Mouse (Mus musculus) lung, embryonic 16.5 days (tissue): ENCODE measurements at regions not wholly inside any gene's neighbourhood (a gene's known extent, or its start where the extent isn't known, plus 50 kb on each side); places are given as distances from the start of the nearest gene placed in this dataset.
"Not testable (repeated sequence)": the region's sequence is repeated elsewhere in the genome, so short reads cannot be mapped to it uniquely, and the experiment has no call there.

ENCODE experiments used
- ATAC-seq: fragments of 200-750 bp; cut with Nextera tagmentation; 2 replicates; pipeline ENCODE4 v1.8.0; 2017; ENCODE audit warnings: low read depth, mild to moderate bottlenecking, moderate library complexity
- H3K27ac ChIP-seq: fragments of 300-500 bp; sonication (generic); 2 replicates; pipeline ENCODE4 v1.5.1; 2014; ENCODE audit warnings: mild to moderate bottlenecking, control low read depth, low read length
- H3K27me3 ChIP-seq: fragments of 300-500 bp; sonication (generic); 2 replicates; pipeline ENCODE4 v1.6.1; 2014; ENCODE audit warnings: low read depth, low read length, mixed read lengths; ENCODE audit not compliant: control insufficient read depth, insufficient read depth
- H3K36me3 ChIP-seq: fragments of 300-500 bp; sonication (generic); 2 replicates; pipeline ENCODE4 v1.6.1; 2014; ENCODE audit warnings: low read length; ENCODE audit not compliant: control insufficient read depth, insufficient read depth
- H3K4me1 ChIP-seq: fragments of 300-500 bp; sonication (generic); replicated peaks from 2 replicates; pipeline ENCODE4 v1.6.1; 2014; ENCODE audit warnings: low read length, mixed read lengths; ENCODE audit not compliant: control insufficient read depth, insufficient read depth
- H3K4me2 ChIP-seq: fragments of 300-500 bp; sonication (generic); 2 replicates; pipeline ENCODE4 v1.6.1; 2014; ENCODE audit warnings: low read depth, low read length, control low read depth
- H3K4me3 ChIP-seq: fragments of 300-500 bp; sonication (generic); 2 replicates; pipeline ENCODE4 v1.5.1; 2014; ENCODE audit warnings: mild to moderate bottlenecking, low read length, control low read depth
- H3K9ac ChIP-seq: fragments of 300-500 bp; sonication (generic); 2 replicates; pipeline ENCODE4 v1.6.1; 2014; ENCODE audit warnings: low read length, control low read depth
- H3K9me3 ChIP-seq: fragments of 300-500 bp; sonication (generic); 2 replicates; pipeline ENCODE4 v1.6.1; 2016; ENCODE audit warnings: low read length; ENCODE audit not compliant: control insufficient read depth
- WGBS: fragments of 180-500 bp; shearing (Covaris S2); extraction: QIAGEN DNeasy Blood & Tissue Kit; methylation state at CpG from one replicate; pipeline ENCODE4 v1.1.7; 2014; 5-methylcytosine and 5-hydroxymethylcytosine counted together

DNA sequence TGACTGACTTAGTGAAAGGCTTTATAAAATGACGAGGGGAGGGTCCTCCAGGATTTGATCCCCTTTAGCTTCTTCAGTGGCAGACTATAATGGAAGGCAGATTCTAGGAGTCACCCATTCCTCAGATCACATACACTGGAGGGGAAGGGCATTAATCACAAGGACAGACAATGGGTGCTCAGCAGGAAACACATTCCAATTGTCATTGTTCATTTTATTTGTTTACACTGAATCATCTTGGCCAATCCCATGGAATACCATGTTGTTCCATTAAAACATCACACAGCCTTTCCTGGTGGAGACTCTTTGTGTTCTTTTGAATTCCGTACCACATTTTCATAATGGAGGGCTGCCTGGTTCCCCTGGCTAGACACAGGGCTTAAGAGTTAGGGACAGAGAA is 368.5 kb downstream of the Sec16b start:
- 68% methylated on average over 2 of the region's 2 CpGs for WGBS
- Histone ChIP-seq H3K9ac (no peak overlapping the region), H3K27me3 (no peaks in the 10 kb centered on the region), H3K27ac (no peak overlapping the region), H3K4me3 (no peak overlapping the region), H3K36me3 (no peaks in the 10 kb centered on the region), H3K4me2 (no peak overlapping the region), H3K4me1 (no peaks in the 10 kb centered on the region), H3K9me3 (no peaks in the 10 kb centered on the region)
- ATAC-seq = no peak

GRCm38 (mm10) chr1:157877117-157877516 is 370.6 kb downstream of the Sec16b start:
- H3K27ac ChIP-seq, H3K4me3 ChIP-seq, H3K4me1 ChIP-seq, H3K9me3 ChIP-seq, H3K9ac ChIP-seq, H3K27me3 ChIP-seq, ATAC-seq, H3K36me3 ChIP-seq, H3K4me2 ChIP-seq: not testable (repeated sequence)
- WGBS = 95% methylated on average over 2 of the region's 4 CpGs

DNA sequence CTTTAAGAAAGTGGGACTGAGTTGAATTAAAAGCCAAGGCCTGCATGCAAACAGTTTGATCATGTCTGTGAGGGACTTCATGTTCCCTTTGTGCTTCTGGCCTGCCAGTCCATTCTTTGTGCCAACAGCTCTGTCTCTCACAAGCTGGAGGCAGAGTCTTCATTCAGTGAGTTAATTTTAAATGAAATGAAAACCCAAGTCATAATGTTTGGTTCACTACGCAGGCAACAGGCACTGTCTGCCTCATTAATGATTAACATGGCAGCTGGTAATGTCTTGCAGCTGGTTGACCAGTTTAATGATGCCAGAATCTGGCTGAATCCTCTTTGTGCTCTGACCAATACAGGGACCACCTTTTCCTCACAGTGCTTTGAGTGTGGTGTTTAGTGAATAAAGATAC is 380.6 kb downstream of the Sec16b start:
- no peaks in the 10 kb centered on the region for H3K36me3 ChIP-seq
- no peak overlapping the region for H3K9ac ChIP-seq
- 26% methylated on average over 1 of the region's 1 CpGs for WGBS
- H3K27ac ChIP-seq = no peak overlapping the region
- ATAC-seq = no peak
- H3K4me2 ChIP-seq = no peak overlapping the region
- no peaks in the 10 kb centered on the region for H3K4me1 ChIP-seq
- H3K27me3 ChIP-seq = no peaks in the 10 kb centered on the region
- H3K9me3 ChIP-seq = no peaks in the 10 kb centered on the region
- H3K4me3 ChIP-seq = no peak overlapping the region

GRCm38 (mm10) chr1:157888573-157888972 is 382.0 kb downstream of the Sec16b start:
- ATAC-seq = no peak
- Histone ChIP-seq H3K9me3 (no peaks in the 10 kb centered on the region), H3K9ac (no peak overlapping the region), H3K4me3 (no peak overlapping the region), H3K27me3 (no peaks in the 10 kb centered on the region), H3K27ac (no peak overlapping the region), H3K4me2 (no peak overlapping the region), H3K4me1 (no peaks in the 10 kb centered on the region), H3K36me3 (no peaks in the 10 kb centered on the region)
- WGBS = 75% methylated on average over 7 of the region's 7 CpGs

DNA sequence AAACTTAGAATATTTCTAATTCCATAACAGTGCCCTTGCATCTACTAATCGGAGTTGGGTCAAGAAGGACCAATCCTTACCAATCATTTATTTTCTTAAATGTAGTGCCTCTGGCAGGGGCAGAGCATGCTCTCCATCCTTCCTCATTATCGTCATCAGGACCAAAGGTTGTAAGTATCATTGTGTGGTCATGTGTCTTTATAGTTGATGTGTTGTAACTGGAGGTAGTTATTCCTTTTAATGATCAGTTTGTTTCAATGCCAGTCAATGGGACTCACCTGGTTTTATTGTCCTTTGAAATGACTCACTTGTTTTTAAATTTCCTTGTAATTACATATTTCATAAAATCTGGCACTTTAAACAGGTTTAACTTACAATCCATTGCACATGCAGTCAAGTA is 399.6 kb downstream of the Sec16b start:
- Histone ChIP-seq H3K36me3 (no peaks in the 10 kb centered on the region), H3K27me3 (no peaks in the 10 kb centered on the region), H3K4me1 (no peaks in the 10 kb centered on the region), H3K4me3 (no peak overlapping the region), H3K27ac (no peak overlapping the region), H3K9me3 (no peaks in the 10 kb centered on the region), H3K4me2 (no peak overlapping the region), H3K9ac (no peak overlapping the region)
- no peak for ATAC-seq
- 80% methylated on average over 2 of the region's 2 CpGs for WGBS

DNA sequence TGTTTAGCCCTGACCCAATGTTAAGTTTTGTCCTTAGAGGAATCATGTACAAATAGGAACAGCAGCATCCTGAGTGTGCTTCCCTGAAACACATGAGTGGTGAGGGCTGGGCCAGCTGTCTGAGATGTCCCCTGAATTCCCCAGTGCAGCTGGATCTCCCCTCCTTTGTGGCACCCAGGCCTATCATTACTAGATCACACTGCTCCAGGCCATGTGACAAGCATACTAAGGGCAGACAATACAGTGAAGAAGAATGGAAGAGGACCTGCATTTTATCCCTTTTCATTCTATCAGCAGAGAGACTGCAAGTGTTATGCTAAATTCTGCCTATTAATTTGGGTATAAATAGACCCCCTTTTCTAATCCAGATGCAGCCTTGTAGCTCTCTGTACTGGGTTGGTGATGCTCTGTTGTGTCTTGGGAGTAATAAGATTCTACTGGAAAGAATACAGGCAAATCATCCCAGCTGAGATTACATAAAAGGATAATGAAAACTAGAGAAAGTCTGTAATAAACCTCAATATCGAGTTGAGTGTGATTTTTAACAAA is 418.3 kb downstream of the Brinp2 start:
- Histone ChIP-seq H3K4me2 (no peak overlapping the region), H3K27ac (no peak overlapping the region), H3K9ac (no peak overlapping the region), H3K4me3 (no peak overlapping the region), H3K9me3 (no peaks in the 10 kb centered on the region), H3K36me3 (no peaks in the 10 kb centered on the region), H3K4me1 (no peaks in the 10 kb centered on the region), H3K27me3 (no peaks in the 10 kb centered on the region)
- 62% methylated on average over 1 of the region's 1 CpGs for WGBS
- no peak for ATAC-seq

DNA sequence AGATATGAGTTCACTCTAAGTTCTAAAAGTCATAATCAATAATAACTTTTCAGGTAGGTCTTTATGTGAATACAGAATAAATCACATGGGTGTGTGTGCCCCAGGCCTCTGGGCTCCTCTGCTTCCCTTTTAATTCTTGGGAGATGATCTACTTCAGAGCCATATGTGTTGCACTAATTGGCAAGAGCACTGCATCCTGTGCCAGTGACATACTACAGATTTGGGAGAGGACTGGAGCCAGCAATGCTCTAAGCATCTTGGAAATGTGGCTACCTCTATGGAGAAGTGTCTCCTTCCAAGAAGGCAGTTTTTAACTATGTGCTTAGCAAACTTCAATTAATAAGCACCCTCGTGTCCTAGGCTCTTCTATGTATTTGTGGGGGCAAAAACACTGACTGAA is 416.6 kb downstream of the Brinp2 start:
- Histone ChIP-seq H3K27me3 (no peaks in the 10 kb centered on the region), H3K27ac (no peak overlapping the region), H3K4me2 (no peak overlapping the region), H3K9ac (no peak overlapping the region), H3K4me3 (no peak overlapping the region), H3K9me3 (no peaks in the 10 kb centered on the region), H3K4me1 (no peaks in the 10 kb centered on the region), H3K36me3 (no peaks in the 10 kb centered on the region)
- WGBS = 69% methylated on average over 1 of the region's 1 CpGs
- ATAC-seq = no peak

GRCm38 (mm10) chr1:157940331-157940758 is 415.8 kb downstream of the Brinp2 start:
- Histone ChIP-seq H3K4me1 (no peaks in the 10 kb centered on the region), H3K4me3 (no peak overlapping the region), H3K36me3 (no peaks in the 10 kb centered on the region), H3K27me3 (no peaks in the 10 kb centered on the region), H3K4me2 (no peak overlapping the region), H3K27ac (no peak overlapping the region), H3K9me3 (no peaks in the 10 kb centered on the region), H3K9ac (no peak overlapping the region)
- 49% methylated on average over 3 of the region's 3 CpGs for WGBS
- ATAC-seq = no peak

GRCm38 (mm10) chr1:157957506-157957905 is 398.6 kb downstream of the Brinp2 start:
- 34% methylated on average over 4 of the region's 4 CpGs for WGBS
- Histone ChIP-seq H3K27ac (no peak overlapping the region), H3K9me3 (no peaks in the 10 kb centered on the region), H3K36me3 (no peaks in the 10 kb centered on the region), H3K9ac (no peak overlapping the region), H3K4me2 (no peak overlapping the region), H3K4me1 (no peaks in the 10 kb centered on the region), H3K27me3 (no peaks in the 10 kb centered on the region), H3K4me3 (no peak overlapping the region)
- ATAC-seq = no peak

DNA sequence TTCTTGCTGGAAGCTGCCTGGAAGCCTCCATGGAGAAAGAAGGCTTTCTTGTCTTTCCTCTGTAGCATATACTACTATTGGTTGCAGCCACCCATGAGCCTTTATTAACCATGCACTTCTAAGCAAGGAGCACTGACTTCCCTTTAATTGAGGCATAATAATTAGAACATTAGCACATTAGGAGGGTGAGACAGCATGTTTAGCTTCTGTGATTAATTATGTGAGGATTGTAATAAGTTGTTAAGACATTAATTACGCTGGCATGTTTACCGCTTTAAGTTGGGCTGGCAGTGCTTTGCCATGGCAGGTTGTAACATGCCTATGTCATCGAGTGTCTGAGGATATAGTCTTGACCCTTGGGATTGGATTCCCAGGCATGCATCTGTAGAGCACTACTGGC is 391.7 kb downstream of the Brinp2 start:
- H3K4me3 ChIP-seq = no peak overlapping the region
- H3K9me3 ChIP-seq = no peaks in the 10 kb centered on the region
- no peaks in the 10 kb centered on the region for H3K4me1 ChIP-seq
- ATAC-seq = no peak
- no peaks in the 10 kb centered on the region for H3K36me3 ChIP-seq
- 77% methylated on average over 3 of the region's 3 CpGs for WGBS
- no peak overlapping the region for H3K9ac ChIP-seq
- H3K27me3 ChIP-seq = no peaks in the 10 kb centered on the region
- H3K4me2 ChIP-seq = no peak overlapping the region
- H3K27ac ChIP-seq = no peak overlapping the region
